Mouse (Mus musculus): ENCODE measurements around the gene Prdm16. TPM values are rescaled to one million over a fixed set of nuclear protein-coding genes. Genes with fewer than 3 reads are reported as not detected.

Gene Prdm16
- polyA plus RNA-seq, 1 experiment from 2014 or later = 21.8 TPM

GRCm38 (mm10) chr4:154473571-154474307 is 162.9 kb downstream of the Prdm16 start:
- no peak overlapping the region for H3K4me3 ChIP-seq (ENCODE audit: low read depth, low read length)
- no peaks in the 10 kb centered on the region for H3K9me3 ChIP-seq (ENCODE audit: control insufficient read depth, low read length)
- H3K4me2 ChIP-seq (replicated peaks; ENCODE audit: low read depth, low read length) = no peak overlapping the region
- no peak overlapping the region; the same call in 1 of the 2 replicates for H3K9ac ChIP-seq (ENCODE audit: low read depth, low read length)
- no peaks in the 10 kb centered on the region for H3K36me3 ChIP-seq (ENCODE audit: control insufficient read depth, insufficient read depth, low read length)
- peak overlapping the region; percentile 48 for H3K27ac ChIP-seq (ENCODE audit: low read depth, low read length)
- 11% methylated on average over 25 of the region's 25 CpGs for WGBS
- peak; percentile 69 for DNase-seq (ENCODE audit: low spot score)
- H3K27me3 ChIP-seq (ENCODE audit: control insufficient read depth, insufficient read depth, low read length) = peaks cover 68% of the 10 kb centered on the region
- peaks cover 22% of the 10 kb centered on the region for H3K4me1 ChIP-seq (replicated peaks; ENCODE audit: control insufficient read depth, insufficient read depth, low read length)
- ATAC-seq (ENCODE audit: low FRiP score) = peak; percentile 59

- H3K4me3 ChIP-seq (ENCODE audit: low read depth, low read length) = no peak overlapping the region
- ATAC-seq (ENCODE audit: low FRiP score) (no peak), DNase-seq (ENCODE audit: low spot score) (peak; percentile 48)
- no peaks in the 10 kb centered on the region for H3K36me3 ChIP-seq (ENCODE audit: control insufficient read depth, insufficient read depth, low read length)
- peaks cover 22% of the 10 kb centered on the region for H3K4me1 ChIP-seq (replicated peaks; ENCODE audit: control insufficient read depth, insufficient read depth, low read length)
- H3K27ac ChIP-seq (ENCODE audit: low read depth, low read length) = no peak overlapping the region
- peaks cover 71% of the 10 kb centered on the region for H3K27me3 ChIP-seq (ENCODE audit: control insufficient read depth, insufficient read depth, low read length)
- no peaks in the 10 kb centered on the region for H3K9me3 ChIP-seq (ENCODE audit: control insufficient read depth, low read length)
- 14% methylated on average over 8 of the region's 8 CpGs for WGBS
- no peak overlapping the region for H3K4me2 ChIP-seq (replicated peaks; ENCODE audit: low read depth, low read length)
- no peak overlapping the region for H3K9ac ChIP-seq (ENCODE audit: low read depth, low read length)
Measured at GRCm38 (mm10) chr4:154472569-154472968, 164.1 kb downstream of the Prdm16 start.

GRCm38 (mm10) chr4:154471447-154472101 is 165.1 kb downstream of the Prdm16 start:
- Histone ChIP-seq H3K4me1 (replicated peaks; ENCODE audit: control insufficient read depth, insufficient read depth, low read length) (peaks cover 22% of the 10 kb centered on the region), H3K4me2 (replicated peaks; ENCODE audit: low read depth, low read length) (no peak overlapping the region), H3K9me3 (ENCODE audit: control insufficient read depth, low read length) (no peaks in the 10 kb centered on the region), H3K4me3 (ENCODE audit: low read depth, low read length) (no peak overlapping the region), H3K27ac (ENCODE audit: low read depth, low read length) (peak overlapping the region; percentile 7; the same call in 1 of the 2 replicates), H3K36me3 (ENCODE audit: control insufficient read depth, insufficient read depth, low read length) (no peaks in the 10 kb centered on the region), H3K9ac (ENCODE audit: low read depth, low read length) (no peak overlapping the region), H3K27me3 (ENCODE audit: control insufficient read depth, insufficient read depth, low read length) (peaks cover 72% of the 10 kb centered on the region)
- ATAC-seq (ENCODE audit: low FRiP score) (peak; percentile 71), DNase-seq (ENCODE audit: low spot score) (peak; percentile 76)
- 9% methylated on average over 17 of the region's 17 CpGs for WGBS

GRCm38 (mm10) chr4:154466305-154466704 is 170.4 kb downstream of the Prdm16 start:
- peaks cover 2% of the 10 kb centered on the region for H3K4me1 ChIP-seq (replicated peaks; ENCODE audit: control insufficient read depth, insufficient read depth, low read length)
- H3K9ac ChIP-seq (ENCODE audit: low read depth, low read length) = no peak overlapping the region
- no peak overlapping the region for H3K4me2 ChIP-seq (replicated peaks; ENCODE audit: low read depth, low read length)
- H3K27ac ChIP-seq (ENCODE audit: low read depth, low read length) = no peak overlapping the region
- no peak for ATAC-seq (ENCODE audit: low FRiP score)
- no peaks in the 10 kb centered on the region for H3K9me3 ChIP-seq (ENCODE audit: control insufficient read depth, low read length)
- H3K4me3 ChIP-seq (ENCODE audit: low read depth, low read length) = no peak overlapping the region
- WGBS = 41% methylated on average over 5 of the region's 5 CpGs
- DNase-seq (ENCODE audit: low spot score) = peak; percentile 54
- peaks cover 81% of the 10 kb centered on the region for H3K27me3 ChIP-seq (ENCODE audit: control insufficient read depth, insufficient read depth, low read length)
- H3K36me3 ChIP-seq (ENCODE audit: control insufficient read depth, insufficient read depth, low read length) = no peaks in the 10 kb centered on the region

- Histone ChIP-seq H3K36me3 (ENCODE audit: control insufficient read depth, insufficient read depth, low read length) (no peaks in the 10 kb centered on the region), H3K4me2 (replicated peaks; ENCODE audit: low read depth, low read length) (no peak overlapping the region), H3K4me3 (ENCODE audit: low read depth, low read length) (no peak overlapping the region), H3K27me3 (ENCODE audit: control insufficient read depth, insufficient read depth, low read length) (peaks cover 81% of the 10 kb centered on the region), H3K9me3 (ENCODE audit: control insufficient read depth, low read length) (no peaks in the 10 kb centered on the region), H3K4me1 (replicated peaks; ENCODE audit: control insufficient read depth, insufficient read depth, low read length) (no peaks in the 10 kb centered on the region), H3K9ac (ENCODE audit: low read depth, low read length) (no peak overlapping the region), H3K27ac (ENCODE audit: low read depth, low read length) (no peak overlapping the region)
- ATAC-seq (ENCODE audit: low FRiP score) = no peak
- WGBS = 71% methylated on average over 9 of the region's 9 CpGs
- DNase-seq (ENCODE audit: low spot score) = no peak
Measured at GRCm38 (mm10) chr4:154465123-154465522, 171.6 kb downstream of the Prdm16 start.

GRCm38 (mm10) chr4:154460021-154460420 is 176.7 kb downstream of the Prdm16 start:
- Histone ChIP-seq H3K36me3 (ENCODE audit: control insufficient read depth, insufficient read depth, low read length) (no peaks in the 10 kb centered on the region), H3K27ac (ENCODE audit: low read depth, low read length) (no peak overlapping the region), H3K9ac (ENCODE audit: low read depth, low read length) (no peak overlapping the region), H3K4me2 (replicated peaks; ENCODE audit: low read depth, low read length) (no peak overlapping the region), H3K4me3 (ENCODE audit: low read depth, low read length) (no peak overlapping the region), H3K27me3 (ENCODE audit: control insufficient read depth, insufficient read depth, low read length) (peaks cover 59% of the 10 kb centered on the region), H3K4me1 (replicated peaks; ENCODE audit: control insufficient read depth, insufficient read depth, low read length) (no peaks in the 10 kb centered on the region), H3K9me3 (ENCODE audit: control insufficient read depth, low read length) (no peaks in the 10 kb centered on the region)
- no peak for DNase-seq (ENCODE audit: low spot score)
- ATAC-seq (ENCODE audit: low FRiP score) = no peak
- WGBS = 72% methylated on average over 13 of the region's 13 CpGs

- Histone ChIP-seq H3K9me3 (ENCODE audit: control insufficient read depth, low read length) (no peaks in the 10 kb centered on the region), H3K36me3 (ENCODE audit: control insufficient read depth, insufficient read depth, low read length) (no peaks in the 10 kb centered on the region), H3K27me3 (ENCODE audit: control insufficient read depth, insufficient read depth, low read length) (peaks cover 45% of the 10 kb centered on the region), H3K4me3 (ENCODE audit: low read depth, low read length) (no peak overlapping the region), H3K27ac (ENCODE audit: low read depth, low read length) (no peak overlapping the region), H3K4me2 (replicated peaks; ENCODE audit: low read depth, low read length) (no peak overlapping the region), H3K9ac (ENCODE audit: low read depth, low read length) (no peak overlapping the region), H3K4me1 (replicated peaks; ENCODE audit: control insufficient read depth, insufficient read depth, low read length) (no peaks in the 10 kb centered on the region)
- WGBS = 83% methylated on average over 3 of the region's 3 CpGs
- ATAC-seq (ENCODE audit: low FRiP score) = no peak
- no peak for DNase-seq (ENCODE audit: low spot score)
Measured at GRCm38 (mm10) chr4:154457756-154458155, 178.9 kb downstream of the Prdm16 start.

GRCm38 (mm10) chr4:154456265-154456822 is 180.3 kb downstream of the Prdm16 start:
- Histone ChIP-seq H3K27ac (ENCODE audit: low read depth, low read length) (no peak overlapping the region), H3K4me3 (ENCODE audit: low read depth, low read length) (no peak overlapping the region), H3K9ac (ENCODE audit: low read depth, low read length) (no peak overlapping the region), H3K9me3 (ENCODE audit: control insufficient read depth, low read length) (no peaks in the 10 kb centered on the region), H3K4me1 (replicated peaks; ENCODE audit: control insufficient read depth, insufficient read depth, low read length) (no peaks in the 10 kb centered on the region), H3K36me3 (ENCODE audit: control insufficient read depth, insufficient read depth, low read length) (no peaks in the 10 kb centered on the region), H3K4me2 (replicated peaks; ENCODE audit: low read depth, low read length) (no peak overlapping the region), H3K27me3 (ENCODE audit: control insufficient read depth, insufficient read depth, low read length) (peaks cover 42% of the 10 kb centered on the region)
- 63% methylated on average over 11 of the region's 11 CpGs for WGBS
- ATAC-seq (ENCODE audit: low FRiP score) (no peak), DNase-seq (ENCODE audit: low spot score) (no peak)
